Mouse (Mus musculus) layer of hippocampus, adult 11-12 months (tissue): Measurements from ENCODE around the gene Rorb.
A peak's percentile ranks its signal among the peaks of the same experiment; 100 is the strongest.

ENCODE experiments used
- DNase-seq: peaks from one replicate; pipeline ENCODE4 v3.0.0; 2022; ENCODE audit warnings: low spot score

Gene Rorb

GRCm38 (mm10) chr19:18888491-18889116, 222.4 kb downstream of the Rorb start:
- peak; percentile 45 for DNase-seq

- DNase-seq = no peak
Measured at GRCm38 (mm10) chr19:18887646-18888407, 223.2 kb downstream of the Rorb start.

GRCm38 (mm10) chr19:18881162-18881561, 229.8 kb downstream of the Rorb start:
- no peak for DNase-seq
